Mouse (Mus musculus) NIH3T3 (cell line): ENCODE data around the gene Fam19a2.

ENCODE experiments used
- DNase-seq: peaks from one replicate; pipeline ENCODE4 v3.0.0-alpha.2; 2012; ENCODE audit warnings: low read depth

Fam19a2 gene

DNA sequence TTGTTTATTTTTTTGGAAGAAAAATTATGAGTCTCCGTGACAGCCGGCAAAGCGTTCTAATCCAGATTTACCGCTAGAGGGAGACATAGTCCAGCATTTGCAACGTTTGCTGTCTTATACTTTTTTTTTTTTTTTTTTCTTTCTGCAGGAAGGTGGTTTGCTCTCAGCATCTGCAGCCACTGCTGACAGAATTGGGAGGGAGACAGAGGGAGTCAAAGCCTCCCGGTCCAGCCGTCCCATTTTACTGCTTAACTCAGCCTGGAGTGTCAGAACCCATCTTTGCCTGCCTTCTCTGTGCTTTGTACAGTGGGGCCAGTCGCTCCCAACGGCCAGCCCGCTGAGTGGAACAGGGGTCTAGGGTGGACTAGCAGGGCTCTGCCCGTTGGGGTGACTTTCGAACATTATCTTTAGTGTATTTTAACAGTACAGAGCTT is at the start of gene Fam19a2:
Gene Fam19a2 (plus strand): TSS at position 121 of the 434 bp plus-strand sequence.
- DNase-seq = peak; percentile 91

DNA sequence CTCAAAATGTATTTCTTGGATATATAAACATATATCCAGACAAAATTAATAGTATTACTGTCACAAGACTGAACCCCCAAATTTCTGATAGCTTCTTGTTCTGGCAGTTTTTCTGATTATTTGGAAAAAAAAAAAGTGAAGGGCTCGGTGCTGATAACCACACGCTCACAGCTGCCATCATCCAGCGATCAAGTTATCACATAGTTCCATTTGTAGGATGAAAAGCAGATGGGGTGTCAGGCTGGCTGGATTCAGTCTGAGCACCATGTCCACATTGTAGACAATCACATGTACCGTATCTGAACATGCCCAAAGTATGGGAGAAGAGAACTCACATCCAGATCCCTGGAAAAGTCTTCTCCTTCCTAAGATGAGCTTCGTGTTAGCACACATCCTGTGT is 41.0 kb upstream of the Fam19a2 start:
- no peak for DNase-seq

DNA sequence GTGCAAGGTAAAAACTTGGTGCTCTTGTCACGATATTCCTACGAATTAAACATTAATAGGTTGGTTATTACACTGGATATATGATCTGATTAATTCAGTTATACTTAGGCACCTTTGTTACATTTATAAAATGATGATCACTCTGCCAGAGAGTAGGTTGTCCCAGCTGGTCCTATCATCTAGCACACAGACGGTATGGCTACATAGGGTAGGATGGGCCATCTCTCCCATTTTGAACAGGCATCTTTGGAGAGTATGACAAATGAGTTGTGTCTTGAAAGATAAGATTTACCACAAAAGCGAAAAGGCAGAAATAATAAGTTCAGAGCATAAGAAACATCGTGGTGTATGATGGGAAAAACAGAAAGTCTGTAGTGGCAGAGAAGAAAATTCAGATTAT is 34.4 kb upstream of the Fam19a2 start:
- no peak for DNase-seq

DNA sequence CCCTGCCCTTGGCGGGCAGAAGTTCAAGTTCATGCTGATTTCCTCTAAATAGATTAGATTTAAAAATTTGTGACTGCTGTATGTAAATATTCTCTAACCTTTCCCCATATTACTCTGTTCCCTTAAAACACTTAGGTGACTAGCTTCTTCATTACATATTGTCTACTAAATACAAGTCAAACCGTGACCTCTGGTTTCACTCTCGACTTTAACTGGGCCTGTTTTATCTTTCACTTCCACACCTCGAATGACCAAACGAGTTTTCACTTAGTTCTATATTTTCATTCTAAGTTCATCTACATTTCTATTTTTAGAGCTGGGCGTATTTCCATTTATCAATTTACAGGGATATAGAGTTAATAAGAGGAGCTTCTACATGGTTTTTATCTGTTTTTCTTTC is 15.7 kb upstream of the Fam19a2 start:
- no peak for DNase-seq

DNA sequence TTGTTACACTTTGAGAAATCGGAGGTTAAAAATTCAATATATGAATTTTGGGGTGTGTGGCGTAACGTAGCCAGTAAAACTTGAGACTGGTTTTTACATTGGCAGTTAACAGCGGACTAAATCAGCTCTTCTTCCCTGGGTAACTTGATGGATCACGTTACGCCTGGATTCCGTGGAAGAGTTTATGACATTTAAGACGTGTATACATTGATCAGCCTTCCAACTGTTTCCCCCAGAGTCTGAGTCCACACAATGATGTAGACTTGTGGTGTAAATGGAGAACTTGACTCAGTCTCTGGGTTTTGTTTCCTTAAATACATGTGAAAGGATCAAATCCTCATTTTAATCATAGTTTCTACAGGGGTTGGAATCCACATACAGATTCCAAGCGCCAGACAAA is 11.9 kb upstream of the Fam19a2 start:
- DNase-seq = no peak

DNA sequence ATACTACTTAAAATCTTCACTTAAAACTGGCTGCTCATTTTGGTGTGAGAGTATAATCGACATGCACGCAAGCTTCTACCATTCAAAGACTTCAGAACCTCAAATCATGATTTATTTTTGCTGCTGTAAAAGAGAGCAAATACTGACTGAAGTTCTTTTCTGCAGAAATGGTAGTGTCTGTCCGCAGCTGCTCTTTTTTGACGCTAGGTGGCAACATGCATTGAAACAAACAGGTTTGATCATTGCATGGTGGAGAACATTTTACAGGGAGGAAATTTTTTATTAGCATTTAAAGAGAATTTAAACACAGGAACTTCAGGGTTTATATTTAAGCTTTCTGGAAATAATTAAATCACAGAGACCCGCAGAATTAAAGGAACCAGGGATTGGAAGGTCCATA is 9.5 kb upstream of the Fam19a2 start:
- peak; percentile 58 for DNase-seq

DNA sequence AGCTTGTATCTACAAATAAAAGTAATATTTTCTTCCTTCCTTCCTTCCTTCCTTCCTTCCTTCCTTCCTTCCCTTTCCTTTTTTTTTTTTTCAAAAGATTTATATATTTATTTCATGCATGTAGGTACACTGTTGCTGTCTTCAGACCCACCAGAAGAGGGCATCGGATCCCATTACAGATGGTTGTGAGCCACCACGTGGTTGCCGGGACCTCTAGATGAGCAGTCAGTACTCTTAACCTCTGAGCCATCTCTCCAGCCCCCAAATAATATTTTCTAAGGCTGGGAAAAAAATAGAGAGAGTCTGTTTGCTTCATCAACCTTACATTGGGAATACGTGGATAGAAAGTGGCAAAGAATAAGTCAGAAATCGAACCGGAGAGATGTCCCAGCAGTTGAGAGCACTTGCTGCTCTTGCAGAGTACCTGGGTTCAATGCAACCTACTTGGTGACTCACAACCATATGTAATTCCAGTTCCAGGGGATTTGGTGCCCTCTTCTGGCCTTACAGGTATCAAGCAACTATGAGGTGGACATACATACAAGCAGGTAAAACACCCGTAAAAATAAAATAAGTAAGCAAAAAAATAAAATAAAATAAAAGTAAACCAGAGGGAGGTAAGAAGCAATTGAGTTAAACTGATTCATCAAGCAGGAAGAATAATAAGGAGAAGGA is 8.0 kb upstream of the Fam19a2 start:
- DNase-seq = peak; percentile 26

DNA sequence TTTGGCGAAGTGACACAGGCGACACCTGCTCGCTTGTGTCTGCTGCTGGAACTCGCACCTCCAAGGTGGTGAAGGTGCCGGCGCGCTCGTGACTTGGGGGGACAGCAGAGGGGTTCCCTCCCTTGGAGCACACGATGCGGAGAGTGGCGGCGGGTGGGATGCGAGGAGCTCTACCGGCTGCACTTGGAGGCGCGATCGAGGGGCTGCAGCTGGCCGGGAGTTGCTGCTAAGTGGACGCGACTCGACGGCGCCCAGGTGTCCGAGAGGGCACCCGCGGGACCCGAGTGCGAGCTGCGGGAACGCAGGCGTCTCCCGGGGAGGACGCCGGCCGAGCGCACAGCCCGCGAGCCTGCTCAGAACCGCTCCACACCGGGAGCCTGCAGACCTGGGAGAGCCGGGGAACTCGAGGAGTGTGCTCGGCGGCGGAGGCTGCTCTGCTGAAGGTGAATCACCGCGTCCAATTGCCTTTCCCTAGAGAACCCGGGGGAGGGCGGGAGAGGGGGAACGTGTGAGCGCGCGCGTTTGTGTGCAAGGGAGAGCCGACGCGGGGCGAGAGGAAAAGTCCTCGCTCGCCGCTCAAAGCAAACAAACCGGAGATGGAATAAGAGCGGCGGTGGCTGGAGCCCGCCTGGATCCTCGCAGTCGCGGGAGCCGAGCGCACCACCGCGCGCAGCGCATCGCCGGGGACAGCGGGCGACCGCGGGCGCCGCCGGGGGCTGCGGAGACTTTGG is 830 bp downstream of the Fam19a2 start:
- peak; percentile 16 for DNase-seq

DNA sequence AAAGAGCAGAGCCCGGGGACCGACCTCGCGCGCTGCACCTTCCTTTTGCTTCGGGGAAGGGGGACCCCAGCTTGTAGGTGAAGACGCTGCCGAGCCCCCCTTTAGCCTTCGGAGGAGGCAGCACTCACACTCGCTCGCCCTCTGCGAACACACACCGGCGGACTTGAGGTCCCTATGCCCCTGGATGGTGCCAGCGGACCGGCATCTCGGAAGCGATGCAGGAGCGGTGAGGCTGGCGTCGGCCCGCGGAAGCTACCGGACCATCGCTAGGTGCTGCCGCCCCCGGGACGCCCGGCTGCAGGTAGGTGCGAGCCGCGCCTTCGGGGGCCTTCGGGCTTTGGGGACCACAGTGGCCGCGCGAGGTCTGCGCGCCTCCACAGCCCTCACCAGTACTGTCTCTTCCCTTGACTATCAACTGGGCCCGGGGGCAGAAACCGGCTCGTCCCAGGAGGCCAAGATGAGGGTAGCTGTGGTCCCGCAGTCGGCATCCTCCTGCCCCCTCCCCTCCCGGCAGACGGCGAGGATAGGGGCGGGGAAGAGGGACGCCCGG is 1.5 kb downstream of the Fam19a2 start:
- DNase-seq = no peak

DNA sequence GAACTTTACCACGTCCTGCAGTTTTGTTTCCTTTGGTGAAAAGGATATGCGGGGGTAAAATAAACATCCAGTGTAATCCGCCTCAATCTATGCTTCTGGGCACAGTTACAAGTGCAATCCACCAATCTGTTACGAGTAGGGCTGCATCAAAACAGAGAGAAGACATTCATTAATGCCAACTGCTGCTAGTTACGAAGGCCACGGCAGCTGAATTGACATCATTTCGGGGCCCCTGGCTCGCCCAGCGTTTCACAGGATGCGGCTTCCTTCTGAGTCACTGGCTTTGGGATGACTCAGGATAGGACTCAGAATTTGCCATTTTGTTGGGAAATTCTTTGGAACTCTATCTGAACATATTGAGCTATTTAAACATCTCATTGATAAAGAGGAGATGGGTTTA is 4.8 kb downstream of the Fam19a2 start:
- DNase-seq = peak; percentile 79

DNA sequence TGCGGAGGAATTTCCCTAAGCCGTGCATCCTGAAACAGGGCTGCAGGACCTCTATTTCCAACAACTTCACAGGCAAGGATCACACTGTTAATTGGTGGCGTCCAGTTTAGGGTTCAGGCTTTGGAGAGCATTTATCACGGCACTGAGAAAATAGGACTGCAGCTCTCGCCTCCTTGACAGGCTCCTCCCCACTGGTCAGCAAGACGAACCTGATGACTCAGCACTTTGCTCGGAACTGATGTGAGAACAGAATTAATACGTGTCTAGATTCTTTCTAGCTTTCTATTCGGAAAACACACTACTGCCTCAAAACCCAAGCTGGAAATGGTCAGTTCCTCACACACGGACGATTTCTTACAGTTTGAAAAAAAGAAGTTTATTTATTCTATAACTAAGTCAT is 10.8 kb downstream of the Fam19a2 start:
- DNase-seq = peak; percentile 77

DNA sequence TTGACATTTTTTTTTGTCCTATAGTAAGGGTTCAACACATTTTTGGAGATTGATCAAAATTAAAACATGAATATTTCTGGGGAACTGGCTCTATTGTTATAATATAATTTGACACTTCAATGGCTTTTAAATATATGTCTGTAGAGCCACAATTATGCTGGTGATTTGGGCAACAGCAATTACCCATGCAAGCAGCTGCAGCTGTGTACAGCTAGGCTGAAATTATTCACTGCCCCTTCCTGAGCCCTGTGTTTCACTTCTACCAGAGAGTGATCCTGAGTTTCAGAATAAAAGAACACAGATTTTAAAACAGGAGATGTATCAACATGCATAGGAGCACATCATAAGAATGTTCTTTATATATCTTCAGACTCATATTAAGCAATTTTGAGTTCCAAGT is 43.5 kb downstream of the Fam19a2 start:
- DNase-seq = no peak

DNA sequence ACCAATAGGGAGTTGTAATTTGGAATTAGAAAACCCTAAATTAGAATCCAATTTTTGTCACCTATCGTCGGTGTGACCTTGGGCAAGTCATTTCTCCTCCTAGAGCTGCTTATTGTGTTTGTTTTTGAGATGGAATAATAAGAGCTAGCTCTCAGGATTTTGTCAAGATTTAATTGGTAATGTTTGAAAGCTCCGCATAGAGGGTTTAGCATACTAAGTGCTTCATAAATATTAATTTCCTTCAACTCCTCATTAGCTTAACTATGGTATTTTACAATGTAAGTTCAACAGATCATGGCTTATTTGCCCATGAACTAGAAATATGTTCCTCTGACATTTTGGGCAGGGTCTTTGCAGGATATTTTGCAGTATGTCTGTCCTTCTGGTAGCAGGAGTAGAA is 62.5 kb downstream of the Fam19a2 start:
- no peak for DNase-seq

DNA sequence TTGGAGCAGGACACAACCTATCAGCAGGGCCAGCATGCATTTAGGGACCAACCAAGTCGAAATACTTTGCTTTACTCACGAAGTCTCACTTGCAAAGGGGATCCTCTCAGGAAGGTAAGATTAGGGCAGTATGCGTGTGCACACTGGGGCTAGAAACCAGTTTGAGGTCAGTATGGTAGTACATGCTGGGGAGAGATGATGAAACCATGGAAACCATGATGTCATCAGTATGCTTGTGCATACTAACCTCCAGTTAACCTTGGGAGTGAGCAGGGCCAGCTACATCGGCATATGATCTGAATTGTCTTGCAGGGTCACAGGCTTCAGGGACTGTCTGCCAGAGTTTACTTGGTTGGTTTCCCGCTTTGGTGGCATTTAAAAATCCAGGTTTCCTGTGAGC is 77.5 kb downstream of the Fam19a2 start:
- peak; percentile 3 for DNase-seq

DNA sequence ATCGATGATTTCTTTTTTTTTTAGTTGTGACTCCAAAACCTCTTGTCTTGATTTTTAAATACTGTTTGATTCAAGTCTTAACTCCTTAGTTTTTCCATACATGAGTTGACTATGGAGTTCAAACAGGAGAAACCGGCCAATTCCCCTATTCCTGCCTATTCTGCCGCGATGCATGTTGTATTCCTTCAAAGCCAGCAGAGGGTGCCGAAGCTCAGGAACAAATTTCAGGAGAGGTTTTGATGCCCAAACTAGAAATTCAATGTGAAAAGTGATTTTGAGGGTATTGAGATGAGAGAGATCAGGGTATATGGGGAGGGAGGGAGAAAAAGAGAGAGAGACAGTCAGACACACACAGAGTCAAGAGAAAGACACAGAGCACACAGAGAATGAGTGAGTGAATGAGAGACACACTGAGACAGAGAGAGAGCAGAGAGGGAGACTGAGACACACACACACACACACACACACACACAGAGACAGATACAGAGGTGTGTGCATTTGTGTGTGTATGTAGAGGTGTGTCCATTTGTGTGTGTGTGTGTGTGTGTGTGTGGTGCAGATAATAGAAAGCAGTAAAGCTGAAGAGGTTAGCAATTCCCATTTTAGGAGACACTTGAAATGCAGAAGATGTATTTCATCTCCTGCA is 78.9 kb downstream of the Fam19a2 start:
- DNase-seq = peak; percentile 60

DNA sequence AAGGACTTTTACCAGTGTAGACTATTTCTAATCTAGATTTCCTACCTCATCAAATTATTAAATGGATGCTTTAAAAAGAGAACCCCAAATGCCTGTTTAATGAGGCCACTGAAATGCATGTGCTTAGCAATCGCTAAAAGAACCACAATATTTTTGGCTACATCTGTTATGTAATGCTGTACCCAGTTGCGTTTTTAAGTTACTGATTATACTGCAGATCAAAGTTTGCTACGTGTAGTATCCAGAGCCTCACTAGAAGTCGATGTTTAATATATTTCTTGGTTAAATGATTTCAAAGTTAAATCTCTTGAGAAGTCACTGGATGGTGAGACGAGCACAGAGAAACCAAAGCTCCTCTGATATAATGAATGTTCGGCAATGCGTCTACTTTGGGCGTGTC is 82.5 kb downstream of the Fam19a2 start:
- no peak for DNase-seq

DNA sequence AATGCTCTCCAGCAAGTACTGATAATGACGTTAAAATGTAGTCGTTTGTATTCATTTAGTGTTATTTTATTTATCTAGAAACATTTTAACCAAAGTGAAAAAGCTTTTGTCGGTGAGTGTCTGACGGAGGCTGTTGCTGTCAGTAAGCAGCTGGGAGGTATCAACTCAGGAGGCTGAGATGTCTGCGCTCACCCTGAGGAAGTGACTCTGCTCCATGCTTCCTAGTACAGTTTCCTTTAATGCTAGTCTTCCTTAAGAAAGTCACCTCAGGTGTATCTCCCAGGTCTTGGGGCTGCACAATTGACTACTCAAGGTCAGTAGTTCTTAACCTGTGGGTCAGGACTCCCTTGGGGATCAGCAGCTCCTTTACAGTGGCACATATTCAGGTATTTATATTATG is 89.9 kb downstream of the Fam19a2 start:
- DNase-seq = no peak

DNA sequence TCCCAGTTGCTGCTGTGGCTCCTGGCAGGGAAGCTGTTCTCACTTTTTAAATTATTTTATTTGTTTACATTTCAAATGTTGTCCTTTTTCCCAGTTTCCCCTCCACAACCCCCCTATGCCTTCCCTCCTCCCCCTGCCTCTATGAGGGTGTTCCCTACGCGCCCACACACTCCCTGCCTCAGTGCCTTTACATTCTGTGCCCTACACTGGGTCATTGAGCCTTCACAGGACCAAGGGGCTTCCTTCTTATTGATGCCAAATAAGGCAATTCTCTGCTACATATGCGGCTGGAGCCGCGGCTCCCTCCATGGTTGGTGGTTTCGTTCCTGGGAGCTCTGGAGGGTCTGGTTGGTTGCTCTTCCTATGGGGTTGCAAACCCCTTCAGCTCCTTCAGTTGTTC is 93.2 kb downstream of the Fam19a2 start:
- DNase-seq = no peak

DNA sequence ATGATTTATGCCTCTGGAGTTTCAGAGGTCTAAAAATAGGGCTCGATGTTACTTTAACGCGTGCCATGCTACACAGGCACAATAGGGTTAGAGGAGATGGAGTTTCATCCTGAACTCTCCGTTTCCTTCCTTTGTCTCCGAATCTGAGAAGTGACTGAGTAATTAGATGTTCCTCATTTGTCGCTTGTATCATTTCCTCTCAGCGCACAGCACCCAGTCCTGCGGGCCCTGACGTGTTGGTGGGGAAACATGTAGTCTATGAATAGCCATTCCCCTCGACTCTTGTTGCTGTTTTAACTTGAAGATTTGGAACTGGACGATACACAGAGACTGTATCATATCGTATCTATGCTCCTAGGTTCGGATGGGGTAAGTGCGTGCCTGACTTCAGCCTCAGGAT is 96.7 kb downstream of the Fam19a2 start:
- no peak for DNase-seq

DNA sequence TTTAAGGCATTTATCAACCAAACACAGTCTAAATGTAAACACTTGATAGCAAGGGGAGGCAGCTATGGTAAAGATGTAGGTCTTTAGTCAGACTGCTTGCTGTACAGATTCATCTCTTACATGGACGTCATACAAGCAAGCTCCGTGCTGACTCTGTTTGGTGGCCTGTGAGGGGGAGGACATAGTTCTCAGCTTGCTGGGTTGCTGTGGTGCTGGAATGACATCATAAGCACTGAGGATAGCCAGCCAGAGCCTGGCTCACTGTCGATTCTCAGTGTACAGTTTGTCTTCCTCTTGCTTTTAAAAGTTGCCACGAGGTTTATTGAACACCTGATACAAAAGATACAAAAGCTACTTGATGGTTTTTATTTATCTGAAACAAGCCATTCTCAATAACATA is 100.8 kb downstream of the Fam19a2 start:
- DNase-seq = no peak

DNA sequence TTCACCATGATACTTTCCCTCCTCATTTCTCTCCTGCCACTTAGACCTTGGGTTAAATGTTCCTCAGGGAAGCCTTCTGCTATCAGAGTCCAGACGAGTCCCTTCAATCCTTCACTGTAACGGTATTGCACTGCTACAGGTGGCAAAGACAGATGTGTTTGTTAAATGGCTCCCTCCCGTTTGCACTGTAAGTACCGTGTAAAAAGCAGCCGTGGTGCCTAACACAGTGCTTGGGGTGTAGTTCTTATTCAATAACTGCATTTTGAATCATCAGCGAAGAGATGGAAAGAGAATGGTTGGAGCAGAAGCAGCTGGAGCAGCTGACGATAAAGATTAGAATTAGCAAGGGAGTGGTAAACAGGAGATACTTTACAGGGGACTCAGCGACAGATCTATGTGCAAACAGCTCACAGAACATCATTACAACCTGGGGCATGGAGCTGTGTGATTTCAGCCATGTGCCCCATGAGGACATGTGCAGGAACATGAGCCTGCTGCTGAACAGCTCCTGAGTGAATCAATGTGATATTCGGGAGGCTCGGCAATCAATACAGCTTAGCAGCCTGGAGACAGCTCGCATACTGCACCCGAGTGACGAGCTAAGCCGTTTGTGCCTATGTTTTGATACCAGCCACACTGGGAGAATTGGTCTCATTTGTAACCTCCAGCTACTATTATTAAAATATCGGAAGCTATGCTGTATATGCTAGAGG is 103.5 kb downstream of the Fam19a2 start:
- no peak for DNase-seq

DNA sequence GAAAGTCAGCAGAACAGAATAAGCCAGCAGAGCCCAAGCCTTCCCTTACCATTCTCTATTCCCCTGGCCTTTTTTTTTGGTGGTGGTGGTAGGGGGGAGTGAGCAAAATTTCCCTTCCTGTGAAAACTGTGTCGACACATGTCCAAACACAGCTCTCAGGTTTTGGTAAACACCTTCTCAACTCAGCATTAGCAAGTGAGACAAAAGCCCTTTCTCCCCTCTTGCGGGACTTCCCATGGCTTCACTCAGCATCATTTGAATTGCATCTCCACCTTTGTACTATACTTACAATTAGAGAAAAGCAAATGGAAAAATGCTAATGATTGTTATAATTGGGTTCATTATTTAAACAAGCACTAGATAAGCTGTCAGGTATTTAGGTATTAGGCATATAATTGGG is 119.5 kb downstream of the Fam19a2 start:
- DNase-seq = no peak
